Mouse (Mus musculus): ENCODE results near the gene Gm10974.

- TF ChIP-seq POLR2A (IDR thresholded peaks at IDR 0.05; ENCODE audit: low read depth, low read length) (no peak), CTCF (conservative IDR thresholded peaks at IDR 0.05; ENCODE audit: insufficient read depth, insufficient read length, low read depth, low read length) (no peak)
Measured at GRCm38 (mm10) chr7:66359044-66359443, 6.7 kb upstream of the Gm10974 start.
